Mouse (Mus musculus): Measurements from ENCODE around the gene Lipt1.
A peak's percentile ranks its signal among the peaks of the same experiment; 100 is the strongest.

- peak; percentile 87 for TF ChIP-seq POLR2A (IDR thresholded peaks at IDR 0.05; ENCODE audit: insufficient read length, low read depth)
- TF ChIP-seq USF1 (IDR thresholded peaks at IDR 0.05; ENCODE audit: low read depth) = peak; percentile 42
- peak; percentile 51 for TF ChIP-seq E2F4 (IDR thresholded peaks at IDR 0.05; ENCODE audit: insufficient read depth)
- no peak for TF ChIP-seq TCF12 (IDR thresholded peaks at IDR 0.05; ENCODE audit: insufficient read depth, poor library complexity, severe bottlenecking)
- TF ChIP-seq MYOD1 (IDR thresholded peaks at IDR 0.05; ENCODE audit: control insufficient read depth in 1 of 3, insufficient read length in 2 of 3, low read depth in 2 of 3) = peak in 2 of 3 experiments; percentile 9 to 64
- peak; percentile 82 for TF ChIP-seq POLR2AphosphoS2 (IDR thresholded peaks at IDR 0.05; ENCODE audit: insufficient read length, low read depth)
- peak in 1 of 3 experiments; percentile 70 for TF ChIP-seq MYOG (IDR thresholded peaks at IDR 0.05; ENCODE audit: control insufficient read depth in 1 of 3, insufficient read depth in 1 of 3, insufficient read length in 2 of 3, low read depth in 2 of 3)
These were observed 18.6 kb downstream of the Lipt1 start, which contains the start of the genes Mitd1 and Mrpl30 for GRCm38 (mm10) chr1:37890025-37890652.
